Mouse (Mus musculus) forebrain, embryonic 13.5 days (tissue): ENCODE data around the gene Olfr1367. TPM values are rescaled to one million over a fixed set of nuclear protein-coding genes. Genes with fewer than 3 reads are reported as not detected.
"Not testable (repeated sequence)": the region's sequence is repeated elsewhere in the genome, so short reads cannot be mapped to it uniquely, and the experiment has no call there.

Source experiments
- ATAC-seq: fragments of 200-750 bp; cut with Nextera tagmentation; 2 replicates; pipeline ENCODE4 v1.8.0; 2017
- H3K27ac ChIP-seq: fragments of 300-500 bp; sonication (generic); 2 replicates; pipeline ENCODE4 v1.5.1; 2015; ENCODE audit warnings: inconsistent platforms, mild to moderate bottlenecking, moderate library complexity
- H3K27me3 ChIP-seq: fragments of 300-500 bp; sonication (generic); 2 replicates; pipeline ENCODE4 v1.6.1; 2015; ENCODE audit warnings: mild to moderate bottlenecking, inconsistent platforms
- H3K36me3 ChIP-seq: fragments of 300-500 bp; sonication (generic); 2 replicates; pipeline ENCODE4 v1.6.1; 2015; ENCODE audit warnings: mild to moderate bottlenecking, inconsistent platforms; ENCODE audit not compliant: poor library complexity, severe bottlenecking
- H3K4me1 ChIP-seq: fragments of 300-500 bp; sonication (generic); 2 replicates; pipeline ENCODE4 v1.6.1; 2015; ENCODE audit warnings: inconsistent platforms
- H3K4me2 ChIP-seq: fragments of 300-500 bp; sonication (generic); 2 replicates; pipeline ENCODE4 v1.6.1; 2015; ENCODE audit warnings: inconsistent platforms, mild to moderate bottlenecking, moderate library complexity
- H3K4me3 ChIP-seq: fragments of 300-500 bp; sonication (generic); 2 replicates; pipeline ENCODE4 v1.5.1; 2015; ENCODE audit warnings: mild to moderate bottlenecking, inconsistent platforms
- H3K9ac ChIP-seq: fragments of 300-500 bp; sonication (generic); 2 replicates; pipeline ENCODE4 v1.6.1; 2015; ENCODE audit warnings: mild to moderate bottlenecking, inconsistent platforms
- H3K9me3 ChIP-seq: fragments of 300-500 bp; sonication (generic); replicated peaks from 2 replicates; pipeline ENCODE4 v1.6.1; 2016; ENCODE audit warnings: inconsistent platforms
- WGBS: fragments of 180-500 bp; shearing (Covaris S2); methylation state at CpG from one replicate; pipeline ENCODE4 v1.1.7; 2015; 5-methylcytosine and 5-hydroxymethylcytosine counted together
- polyA plus RNA-seq: library from polyadenylated mRNA; unstranded; fragments of >200 nt; fragmentation: Nextera tagmentation; extraction: Ambion mirVana; gene quantifications from 2 replicates; pipeline ENCODE4 v1.2.1, GENCODE M21; 2015

Olfr1367 gene
- polyA plus RNA-seq, 1 experiment from 2014 or later = not detected

DNA sequence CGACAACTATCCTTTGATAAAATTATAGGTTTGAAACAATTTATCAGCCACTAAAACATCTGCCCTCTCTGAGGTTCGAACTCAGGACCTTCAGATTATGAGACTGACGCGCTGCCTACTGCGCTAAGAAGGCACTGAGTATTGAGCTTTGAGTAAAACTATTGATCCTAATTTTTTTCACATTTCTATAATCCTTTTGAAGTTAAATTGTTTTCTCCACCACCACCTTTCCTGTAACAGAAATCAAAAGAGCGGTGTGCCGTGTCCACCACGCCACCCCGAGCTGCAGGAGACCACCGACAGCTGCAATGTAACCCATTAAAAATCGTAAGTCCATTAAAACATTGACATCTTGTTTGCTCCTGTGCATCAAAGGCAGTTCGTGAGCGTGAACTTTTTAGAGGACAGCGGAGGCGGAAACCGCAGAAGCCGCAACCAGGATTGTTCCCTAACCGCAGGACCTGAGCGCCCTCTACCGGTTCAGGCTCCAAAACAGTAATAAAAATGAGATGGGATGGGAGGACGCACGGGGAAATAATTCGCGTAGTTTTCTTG lies 20.0 kb upstream of the Olfr1367 start:
- Histone ChIP-seq H3K36me3 (no peaks in the 10 kb centered on the region), H3K4me2 (peak overlapping the region; percentile 61), H3K27ac (no peak overlapping the region), H3K9ac (peak overlapping the region; percentile 54; the same call in 1 of the 2 replicates), H3K4me3 (peak overlapping the region; percentile 42), H3K4me1 (peaks cover 13% of the 10 kb centered on the region), H3K9me3 (no peaks in the 10 kb centered on the region), H3K27me3 (peaks cover 12% of the 10 kb centered on the region; the same call in 1 of the 2 replicates)
- under 1% methylated on average over 24 of the region's 24 CpGs for WGBS
- ATAC-seq = peak; percentile 65

DNA sequence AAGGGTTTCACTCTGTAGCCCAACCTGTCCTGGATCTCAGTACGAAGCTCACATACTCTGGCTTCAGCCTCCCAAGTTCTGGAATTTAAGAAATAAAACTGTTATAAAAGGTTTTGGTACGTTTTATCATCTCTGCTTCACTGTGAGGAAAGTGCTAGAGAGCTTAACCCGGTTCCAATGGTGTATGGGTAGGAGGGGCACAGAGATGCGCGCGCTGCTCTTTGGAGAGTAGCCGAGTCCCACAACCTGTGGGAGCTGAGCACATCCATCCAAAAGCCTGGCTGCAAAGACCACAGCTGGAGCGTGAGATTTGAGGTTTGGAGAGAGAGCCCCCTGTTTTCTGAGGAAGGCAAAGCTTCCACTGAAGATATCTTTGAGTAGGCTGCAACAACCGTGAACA lies 19.3 kb upstream of the Olfr1367 start:
- ATAC-seq = peak; percentile 67; the same call in 1 of the 2 replicates
- Histone ChIP-seq H3K4me2 (peak overlapping the region; percentile 61), H3K9ac (peak overlapping the region; percentile 54; the same call in 1 of the 2 replicates), H3K4me3 (peak overlapping the region; percentile 42), H3K36me3 (no peaks in the 10 kb centered on the region), H3K9me3 (no peaks in the 10 kb centered on the region), H3K4me1 (peaks cover 8% of the 10 kb centered on the region), H3K27me3 (0 out of 2 replicates have a peak, but pooled peaks cover 8% of the 10 kb centered on the region), H3K27ac (no peak overlapping the region)
- WGBS = under 1% methylated on average over 9 of the region's 9 CpGs

DNA sequence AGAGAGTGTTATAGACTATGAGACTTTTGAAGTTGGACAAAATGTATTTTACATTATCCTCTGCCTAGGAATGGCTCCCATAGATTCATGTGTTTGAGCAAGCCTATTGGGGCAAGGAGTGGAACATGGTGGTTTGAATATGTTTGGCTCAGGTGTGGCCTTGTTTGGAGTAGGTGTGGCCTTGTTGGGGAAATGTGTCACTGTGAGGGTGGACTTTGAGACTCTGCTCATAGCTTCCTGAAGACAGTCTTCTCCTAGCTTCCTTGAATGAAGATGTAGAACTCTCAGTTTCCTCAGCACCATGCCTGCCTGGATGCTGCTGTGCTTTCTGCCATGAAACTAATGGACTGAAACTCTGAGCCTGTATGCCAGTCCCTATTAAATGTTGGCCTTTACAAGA lies 3.9 kb downstream of the Olfr1367 start:
- no peak overlapping the region for H3K4me2 ChIP-seq
- no peak overlapping the region for H3K9ac ChIP-seq
- H3K36me3 ChIP-seq = no peaks in the 10 kb centered on the region
- H3K4me1 ChIP-seq = no peaks in the 10 kb centered on the region
- no peaks in the 10 kb centered on the region for H3K9me3 ChIP-seq
- no peak for ATAC-seq
- no peaks in the 10 kb centered on the region for H3K27me3 ChIP-seq
- no peak overlapping the region for H3K4me3 ChIP-seq
- H3K27ac ChIP-seq = no peak overlapping the region

DNA sequence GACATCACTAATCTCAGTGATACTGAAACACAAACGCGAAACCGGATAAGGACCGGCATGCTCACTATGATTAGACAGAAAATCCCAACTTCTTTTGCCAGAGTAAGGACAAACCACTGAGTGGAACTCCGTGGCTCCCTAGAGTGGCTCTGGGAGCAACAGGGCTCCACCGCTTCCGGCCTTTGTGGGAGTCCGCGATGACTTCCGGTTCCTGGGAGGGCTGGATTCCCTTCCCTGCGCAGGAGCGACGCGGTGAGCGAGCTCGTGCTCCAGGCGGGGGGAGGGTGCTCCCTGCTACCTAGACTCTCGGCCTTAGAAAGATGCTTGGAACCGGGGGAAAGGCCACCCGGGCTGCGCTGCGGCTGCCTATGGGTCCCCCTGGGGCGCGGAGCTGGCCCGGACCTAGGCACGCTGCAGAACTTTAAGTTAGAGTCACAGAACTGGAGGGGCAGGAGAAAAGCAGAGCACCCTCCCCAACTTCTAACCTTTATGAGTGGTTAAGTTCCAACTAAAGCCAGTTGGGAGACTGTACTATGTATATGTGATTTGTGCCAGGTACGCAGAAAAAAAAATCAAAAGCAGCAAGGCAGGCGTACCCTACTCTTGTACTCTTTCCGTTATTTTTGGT lies 16.0 kb downstream of the Olfr1367 start, which contains the start of gene Zscan12:
Gene Zscan12 (plus strand): TSS at position 200 of the 628 bp plus-strand sequence.
- WGBS = 1% methylated on average over 29 of the region's 29 CpGs

DNA sequence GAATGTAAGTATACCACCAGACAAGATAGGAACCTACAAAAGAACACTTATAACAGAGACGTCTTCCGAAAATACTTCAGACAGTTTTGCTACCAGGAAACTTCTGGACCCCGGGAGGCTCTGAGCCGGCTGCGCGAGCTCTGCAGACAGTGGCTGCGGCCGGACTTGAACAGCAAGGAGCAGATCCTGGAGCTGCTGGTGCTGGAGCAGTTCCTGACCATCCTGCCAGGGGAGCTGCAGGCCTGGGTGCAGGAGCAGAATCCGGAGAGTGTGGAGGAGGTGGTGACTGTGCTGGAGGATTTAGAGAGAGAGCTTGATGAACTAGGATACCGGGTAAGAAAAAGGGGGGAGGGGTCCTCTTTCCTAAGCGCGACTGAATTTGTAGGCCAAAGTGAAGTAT lies 17.0 kb downstream of the Olfr1367 start:
- Histone ChIP-seq H3K9me3 (no peaks in the 10 kb centered on the region), H3K36me3 (peaks cover 22% of the 10 kb centered on the region), H3K27ac (no peak overlapping the region), H3K27me3 (no peaks in the 10 kb centered on the region; the same call in 1 of the 2 replicates), H3K4me2 (peak overlapping the region; percentile 66), H3K4me1 (peaks cover 19% of the 10 kb centered on the region), H3K4me3 (peak overlapping the region; percentile 80), H3K9ac (peak overlapping the region; percentile 94)
- no peak for ATAC-seq
- 59% methylated on average over 12 of the region's 12 CpGs for WGBS

More for the DNA sequence above, 16.0 kb downstream of the Olfr1367 start, which contains the start of gene Zscan12:
- ATAC-seq = peak; percentile 100
- no peaks in the 10 kb centered on the region; the same call in 1 of the 2 replicates for H3K27me3 ChIP-seq
- H3K27ac ChIP-seq = 0 out of 2 replicates have a peak within 1 kb of the TSS, but pooled peaks have one; percentile 40
- H3K9me3 ChIP-seq = no peaks in the 10 kb centered on the region
- peak within 1 kb of the TSS; percentile 80 for H3K4me3 ChIP-seq
- peaks cover 15% of the 10 kb centered on the region for H3K36me3 ChIP-seq
- H3K4me2 ChIP-seq = peak within 1 kb of the TSS; percentile 66
- peaks cover 19% of the 10 kb centered on the region for H3K4me1 ChIP-seq
- H3K9ac ChIP-seq = peak within 1 kb of the TSS; percentile 94

DNA sequence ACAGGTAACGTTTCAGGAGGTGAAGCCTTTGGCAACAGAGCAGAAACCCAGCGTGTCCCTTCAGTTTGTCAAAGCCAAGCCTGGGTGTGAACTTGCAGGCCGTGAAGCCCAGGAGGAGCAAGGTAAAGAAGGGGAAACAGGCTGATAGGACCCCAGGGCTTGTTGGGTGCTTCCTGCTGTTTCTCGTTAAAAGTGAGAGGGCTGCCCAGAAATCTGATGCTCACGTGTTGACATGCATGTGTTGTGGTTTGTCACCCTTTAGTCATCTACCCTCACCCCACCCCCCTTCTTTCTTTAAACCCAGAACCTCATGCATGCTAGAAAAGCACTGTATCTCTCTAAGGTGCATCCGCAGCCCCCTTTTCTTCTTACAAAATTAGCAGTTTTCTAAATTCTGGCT lies 19.9 kb downstream of the Olfr1367 start:
- no peak overlapping the region for H3K4me3 ChIP-seq
- WGBS = 84% methylated on average over 6 of the region's 6 CpGs
- H3K27me3 ChIP-seq = no peaks in the 10 kb centered on the region
- H3K9me3 ChIP-seq = no peaks in the 10 kb centered on the region
- no peak overlapping the region for H3K4me2 ChIP-seq
- no peak overlapping the region for H3K27ac ChIP-seq
- no peak for ATAC-seq
- peaks cover 19% of the 10 kb centered on the region for H3K4me1 ChIP-seq
- H3K9ac ChIP-seq = 0 out of 2 replicates have a peak overlapping the region, but pooled peaks have one; percentile 0
- peaks cover 50% of the 10 kb centered on the region for H3K36me3 ChIP-seq

DNA sequence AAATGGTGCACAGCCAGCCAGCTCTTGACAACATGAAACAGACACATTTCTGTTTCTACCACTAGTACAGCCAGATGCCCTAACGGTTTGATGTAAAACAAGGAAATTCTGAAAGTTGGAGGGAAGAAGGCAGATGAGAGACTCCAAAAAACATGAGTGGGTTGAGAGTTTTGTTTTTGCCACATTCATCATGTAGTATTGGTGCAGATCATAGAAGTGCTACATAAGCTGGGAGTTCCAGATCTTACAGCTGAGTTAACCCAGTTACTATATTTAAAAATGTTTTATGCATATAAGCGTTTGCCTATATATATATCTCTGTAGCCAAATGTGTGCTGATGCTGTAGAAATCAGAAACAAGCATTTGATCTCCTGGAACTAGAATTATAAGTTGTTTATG lies 26.0 kb downstream of the Olfr1367 start:
- Histone ChIP-seq H3K4me1 (no peaks in the 10 kb centered on the region), H3K36me3 (peaks cover 48% of the 10 kb centered on the region), H3K4me2 (no peak overlapping the region), H3K27ac (no peak overlapping the region), H3K27me3 (no peaks in the 10 kb centered on the region), H3K9me3 (no peaks in the 10 kb centered on the region), H3K4me3 (no peak overlapping the region), H3K9ac (no peak overlapping the region)
- 95% methylated on average over 2 of the region's 2 CpGs for WGBS
- ATAC-seq = no peak

DNA sequence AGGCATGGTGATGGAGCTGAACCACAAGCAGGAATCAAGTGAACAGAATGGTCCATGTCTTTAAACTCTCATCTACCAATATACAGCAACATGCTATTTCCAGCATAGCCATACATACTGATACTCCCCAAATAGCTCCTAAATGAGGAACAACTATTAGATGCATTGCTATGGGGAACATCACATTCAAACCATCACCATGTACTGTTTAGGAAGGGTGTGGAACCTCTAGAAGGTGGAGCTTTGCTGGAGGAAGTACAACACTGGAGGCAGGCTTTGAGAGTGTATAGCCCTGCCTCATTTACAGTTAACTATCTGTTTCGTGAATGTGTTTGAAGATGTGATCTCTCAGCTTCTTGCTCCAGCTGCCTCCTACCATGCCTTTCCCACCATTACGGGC lies 31.1 kb downstream of the Olfr1367 start:
- WGBS = 90% methylated on average over 2 of the region's 2 CpGs

DNA sequence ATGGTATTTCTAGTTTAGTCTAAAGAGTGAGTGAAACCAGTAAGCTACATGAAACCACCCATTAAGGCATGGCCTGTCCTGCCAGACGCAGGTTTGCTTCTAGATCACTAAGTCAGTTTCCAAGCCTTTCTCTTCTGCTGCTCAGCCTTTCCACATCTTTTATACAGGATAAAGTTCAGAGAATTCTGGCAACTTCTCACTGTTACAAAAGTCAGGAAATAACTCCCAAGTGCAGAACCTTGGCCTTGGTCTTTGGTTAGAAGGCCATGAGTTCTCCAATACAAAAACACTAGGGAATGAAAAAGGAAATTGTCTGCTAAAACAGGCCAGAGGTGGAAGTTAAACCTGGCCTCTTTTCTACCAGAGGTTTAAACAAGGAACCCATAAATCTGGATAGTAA lies 48.5 kb downstream of the Olfr1367 start:
- Histone ChIP-seq H3K4me3 (no peak overlapping the region), H3K9me3 (no peaks in the 10 kb centered on the region), H3K4me1 (peaks cover 8% of the 10 kb centered on the region; the same call in 1 of the 2 replicates), H3K4me2 (no peak overlapping the region), H3K9ac (no peak overlapping the region), H3K27me3 (no peaks in the 10 kb centered on the region), H3K27ac (no peak overlapping the region), H3K36me3 (peaks cover 74% of the 10 kb centered on the region)
- no peak for ATAC-seq
- WGBS = 88% methylated on average over 1 of the region's 1 CpGs

More for the DNA sequence above, 31.1 kb downstream of the Olfr1367 start:
- no peak overlapping the region for H3K9ac ChIP-seq
- no peak overlapping the region for H3K27ac ChIP-seq
- no peaks in the 10 kb centered on the region for H3K27me3 ChIP-seq
- no peak overlapping the region for H3K4me2 ChIP-seq
- peaks cover 9% of the 10 kb centered on the region for H3K36me3 ChIP-seq
- no peak overlapping the region for H3K4me3 ChIP-seq
- no peaks in the 10 kb centered on the region for H3K9me3 ChIP-seq
- no peaks in the 10 kb centered on the region for H3K4me1 ChIP-seq
- no peak for ATAC-seq

DNA sequence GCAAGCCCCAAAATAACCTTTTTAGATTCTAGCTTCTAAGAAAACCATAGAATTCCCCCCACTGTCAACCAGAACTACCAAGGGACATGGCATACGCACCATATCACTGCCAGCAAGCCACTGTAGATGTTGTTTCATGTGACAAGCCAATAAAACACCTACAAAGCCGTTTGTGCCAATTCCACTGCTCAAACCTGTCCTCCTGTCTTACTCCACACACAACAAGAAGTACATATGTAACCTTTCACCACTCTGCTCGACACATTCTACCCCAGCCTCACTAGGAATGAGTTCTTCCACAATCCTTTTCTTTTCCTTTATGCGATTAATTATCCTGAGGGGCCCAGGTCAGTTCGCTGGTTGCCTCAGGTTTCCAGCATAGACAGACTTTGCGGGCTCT lies 48.9 kb downstream of the Olfr1367 start:
- peaks cover 70% of the 10 kb centered on the region for H3K36me3 ChIP-seq
- H3K4me1 ChIP-seq = peaks cover 8% of the 10 kb centered on the region; the same call in 1 of the 2 replicates
- H3K27ac ChIP-seq = no peak overlapping the region
- no peak overlapping the region for H3K4me3 ChIP-seq
- no peak for ATAC-seq
- 94% methylated on average over 6 of the region's 6 CpGs for WGBS
- no peaks in the 10 kb centered on the region for H3K9me3 ChIP-seq
- H3K27me3 ChIP-seq = no peaks in the 10 kb centered on the region
- no peak overlapping the region for H3K9ac ChIP-seq
- H3K4me2 ChIP-seq = no peak overlapping the region

DNA sequence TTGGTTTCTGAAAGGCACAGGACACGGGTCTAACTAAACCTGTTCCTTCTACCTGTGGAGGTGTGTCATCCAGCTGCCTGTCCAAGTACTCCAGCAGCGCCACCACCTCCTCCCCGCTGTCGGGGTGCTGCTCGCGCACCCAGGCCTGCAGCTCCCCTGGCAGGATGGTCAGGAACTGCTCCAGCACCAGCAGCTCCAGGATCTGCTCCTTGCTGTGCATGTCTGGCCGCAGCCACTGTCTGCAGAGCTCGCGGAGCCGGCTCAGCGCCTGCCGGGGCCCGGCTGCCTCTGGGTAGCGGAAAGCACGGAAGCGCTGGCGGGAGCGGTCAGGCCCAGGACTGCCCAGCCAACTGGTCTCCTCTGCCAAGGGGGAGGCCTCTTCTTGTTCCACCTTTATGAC lies 49.3 kb downstream of the Olfr1367 start:
- not testable (repeated sequence) for H3K27ac ChIP-seq, H3K4me2 ChIP-seq, H3K4me3 ChIP-seq, H3K27me3 ChIP-seq, H3K9ac ChIP-seq, H3K9me3 ChIP-seq
- peaks cover 12% of the 10 kb centered on the region for H3K4me1 ChIP-seq
- ATAC-seq = peak; percentile 50; the same call in 1 of the 2 replicates
- 99% methylated on average over 13 of the region's 18 CpGs for WGBS
- H3K36me3 ChIP-seq = peaks cover 66% of the 10 kb centered on the region

DNA sequence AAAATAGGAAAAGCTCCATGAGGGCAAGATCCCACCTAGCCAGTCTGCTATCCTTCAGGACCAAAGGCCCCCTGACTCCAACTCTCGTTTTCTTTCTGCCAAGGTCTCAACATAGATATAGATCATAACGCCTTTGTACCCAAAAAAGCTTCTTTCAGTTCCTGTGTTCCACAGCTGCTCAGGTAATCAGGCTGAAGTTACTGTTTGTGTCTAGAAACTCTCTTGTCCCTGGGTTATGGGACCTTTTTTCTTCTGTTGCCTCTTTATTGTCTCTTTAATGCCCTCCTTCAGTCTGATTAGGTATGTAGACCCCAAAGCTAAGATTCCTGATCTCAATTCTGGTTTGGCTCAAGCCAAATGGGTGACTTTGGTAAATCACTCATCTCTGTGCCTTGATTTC lies 50.8 kb downstream of the Olfr1367 start:
- peaks cover 51% of the 10 kb centered on the region for H3K36me3 ChIP-seq
- 90% methylated on average over 2 of the region's 2 CpGs for WGBS
- no peaks in the 10 kb centered on the region for H3K9me3 ChIP-seq
- H3K4me3 ChIP-seq = no peak overlapping the region
- H3K9ac ChIP-seq = no peak overlapping the region
- H3K4me2 ChIP-seq = no peak overlapping the region
- no peak for ATAC-seq
- no peaks in the 10 kb centered on the region for H3K27me3 ChIP-seq
- H3K27ac ChIP-seq = no peak overlapping the region
- peaks cover 18% of the 10 kb centered on the region for H3K4me1 ChIP-seq
